Mouse (Mus musculus) spleen, postnatal 4 days (tissue): ENCODE results near the gene Ythdf2.

Experiments used
- DNase-seq, 2 experiments: peaks; one replicate each; pipeline ENCODE4 v3.0.0; 2022; ENCODE audit warnings: low spot score in 2 of 2

Ythdf2 gene

DNA sequence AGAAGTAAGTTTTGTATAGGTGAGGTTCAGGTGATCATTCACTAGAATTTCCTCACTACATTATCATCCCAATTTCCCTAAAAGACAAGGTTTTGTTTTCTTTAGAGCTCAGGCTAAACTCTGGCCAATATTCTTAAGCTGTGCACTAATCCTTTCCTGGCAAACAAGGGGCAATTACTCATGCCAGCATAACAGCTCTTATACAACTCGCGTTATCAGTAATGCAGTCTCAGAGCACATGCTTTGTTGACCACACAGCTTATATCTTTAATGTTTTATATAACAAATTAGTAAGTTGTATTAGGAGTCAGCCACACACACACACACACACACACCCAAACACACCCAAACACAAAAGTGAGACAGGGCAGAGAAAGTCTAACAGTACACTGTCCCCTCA is 1.8 kb downstream of the Ythdf2 start:
- DNase-seq: no peak

DNA sequence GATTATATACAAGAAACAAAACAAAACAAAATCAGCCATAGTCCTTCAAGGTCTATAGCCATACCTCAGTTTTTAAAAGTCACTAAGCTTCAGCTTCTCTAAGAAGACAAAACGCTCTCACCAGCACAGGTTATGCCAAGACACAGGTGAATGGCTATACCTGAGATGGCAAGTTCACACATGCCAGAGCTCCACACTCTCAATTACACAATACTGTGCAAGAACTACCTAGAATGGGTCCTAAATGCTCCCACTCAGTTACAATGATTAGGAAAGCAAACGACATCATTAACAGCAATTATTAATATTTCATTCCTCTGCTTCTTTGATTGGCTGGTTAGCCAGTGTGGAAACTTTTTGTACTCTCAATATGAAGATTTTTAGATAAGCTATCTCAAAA is 2.8 kb downstream of the Ythdf2 start:
- DNase-seq: no peak

DNA sequence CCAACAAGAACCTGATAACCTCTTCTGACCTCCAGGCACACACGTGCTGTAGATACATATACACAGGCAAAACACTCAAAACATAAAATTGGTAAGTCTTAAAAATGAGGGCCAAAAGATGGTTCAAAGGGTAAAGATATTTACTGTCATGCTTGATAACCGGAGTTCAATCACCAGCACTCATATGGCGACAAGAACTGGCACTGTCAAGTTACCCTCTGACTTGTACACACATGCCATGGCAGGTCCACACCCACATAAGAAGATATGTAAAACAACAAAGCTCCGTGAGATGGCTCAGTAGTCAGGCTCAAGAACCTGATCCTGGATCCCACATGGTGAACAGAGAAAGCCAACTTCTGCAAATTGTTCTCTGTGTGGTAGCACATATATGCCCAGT is 4.8 kb downstream of the Ythdf2 start:
- no peak for DNase-seq

DNA sequence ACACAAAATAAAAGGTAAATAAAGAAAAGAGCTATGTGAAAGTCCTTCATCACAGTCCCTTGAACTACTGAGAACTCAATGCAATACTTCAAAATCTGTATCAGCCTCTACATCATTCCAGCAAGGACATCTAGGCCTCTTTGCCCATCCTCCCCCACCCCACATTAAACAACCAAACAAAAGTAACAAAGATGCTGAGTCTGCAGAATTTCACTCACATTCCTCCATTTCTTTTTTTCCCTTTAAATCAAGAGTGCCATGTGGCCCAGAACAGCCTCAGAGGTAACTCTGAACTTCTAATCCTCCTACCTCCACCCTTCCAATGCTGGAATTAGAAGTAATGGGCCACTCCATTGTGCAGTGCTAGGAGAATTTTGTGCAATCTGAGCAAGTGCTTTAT is 13.3 kb downstream of the Ythdf2 start:
- DNase-seq: no peak

DNA sequence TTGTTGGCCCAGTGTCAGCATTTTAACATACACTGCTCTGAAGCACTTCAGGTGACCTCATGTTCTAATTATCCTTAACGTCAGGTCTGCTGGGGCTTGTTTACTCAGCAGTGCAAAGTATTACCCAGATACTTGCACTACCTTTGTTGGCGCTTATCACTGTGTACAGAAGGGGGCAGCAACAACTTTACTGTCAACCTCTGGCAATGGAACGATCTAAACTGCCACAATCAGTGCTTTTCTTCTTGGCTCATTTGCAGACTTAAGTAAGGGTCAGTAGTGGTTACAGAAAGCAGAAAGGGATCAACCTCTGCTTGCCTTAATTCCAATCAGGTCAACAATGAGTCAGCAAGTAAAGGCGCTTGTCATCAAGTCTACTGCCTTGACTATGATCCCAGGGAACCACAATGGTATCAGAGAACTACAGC is 13.8 kb downstream of the Ythdf2 start:
- peak in 1 of 2 experiments; percentile 37 for DNase-seq

DNA sequence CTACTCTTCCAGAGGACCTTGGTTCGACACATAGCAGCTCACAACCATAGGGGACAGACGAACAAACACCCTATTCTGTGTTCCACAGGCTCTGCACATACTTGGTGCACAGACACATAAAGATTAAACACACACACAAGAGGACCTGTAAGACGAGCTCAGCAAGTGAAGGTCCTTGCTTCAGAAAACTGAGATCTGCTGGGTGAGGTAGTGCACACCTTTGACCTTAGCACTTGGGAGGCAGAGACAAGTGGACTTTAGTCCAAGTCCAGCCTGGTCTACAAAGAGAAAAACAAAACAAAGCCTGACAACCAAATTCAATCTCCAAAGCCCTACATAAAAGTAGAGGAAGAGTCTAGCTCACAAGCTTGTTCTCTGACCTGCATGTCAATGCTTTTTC is 17.1 kb downstream of the Ythdf2 start:
- no peak for DNase-seq

DNA sequence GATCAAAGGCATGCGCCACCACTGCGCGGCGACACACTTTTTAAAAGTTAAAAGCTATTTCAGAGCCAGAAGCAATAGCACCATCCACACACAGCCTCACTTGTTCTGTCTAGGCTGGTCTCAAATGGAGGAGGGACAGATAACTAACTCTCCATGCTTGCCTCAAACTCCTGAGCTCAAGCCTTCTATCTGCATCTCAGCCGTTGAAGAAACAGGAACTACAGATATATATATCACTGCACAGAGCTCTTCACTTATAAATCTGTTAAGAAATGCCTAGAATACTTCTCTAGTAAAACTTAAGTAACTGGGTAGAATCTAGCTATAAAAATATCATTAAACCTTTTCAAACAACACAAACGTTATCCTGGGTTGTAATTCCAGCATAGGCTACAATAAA is 17.7 kb downstream of the Ythdf2 start:
- no peak for DNase-seq

DNA sequence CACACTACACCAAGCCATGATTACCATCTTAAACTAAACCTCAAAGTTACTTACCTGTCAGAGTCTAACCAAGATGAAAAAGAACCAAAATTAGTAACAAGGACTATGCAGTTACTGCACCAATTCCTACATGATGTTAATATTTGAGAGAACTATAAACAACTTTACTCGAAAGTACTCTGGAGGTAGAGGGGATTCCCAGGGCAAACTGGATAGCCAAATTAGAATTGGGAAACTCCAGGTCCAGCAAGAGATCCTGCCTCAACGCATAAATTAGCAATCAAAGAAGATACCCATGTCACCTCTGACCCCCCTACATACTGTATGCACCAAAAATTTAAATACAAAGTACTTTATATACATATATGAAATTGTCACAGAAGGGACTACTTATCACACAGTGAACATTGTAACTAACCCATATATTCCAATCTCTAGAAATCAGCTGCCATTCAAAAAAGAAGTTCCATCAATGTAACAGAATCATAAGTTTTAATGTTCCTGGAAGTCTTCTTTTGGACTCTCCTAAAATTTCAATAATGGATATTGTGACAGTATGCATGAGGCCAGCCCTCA is 24.2 kb downstream of the Ythdf2 start:
- no peak for DNase-seq

DNA sequence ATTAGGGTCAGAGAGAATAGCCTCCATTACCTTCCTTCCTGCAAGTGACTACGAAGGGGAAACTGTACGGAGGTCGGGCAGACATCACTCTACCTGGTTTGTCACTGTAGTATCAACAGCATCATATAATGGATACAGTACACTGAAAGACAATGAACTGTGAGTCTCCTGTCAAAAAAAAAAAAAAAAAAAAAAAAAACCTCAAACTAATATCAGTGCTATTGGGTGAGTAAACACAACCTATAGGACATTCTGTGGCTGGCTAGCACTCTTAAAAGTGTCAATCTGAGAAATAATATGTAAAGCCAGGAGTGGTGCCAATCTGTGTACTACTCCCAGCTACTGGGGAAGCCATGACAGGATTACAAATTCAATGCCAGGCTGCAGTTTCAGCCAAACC is 28.9 kb downstream of the Ythdf2 start:
- no peak for DNase-seq

DNA sequence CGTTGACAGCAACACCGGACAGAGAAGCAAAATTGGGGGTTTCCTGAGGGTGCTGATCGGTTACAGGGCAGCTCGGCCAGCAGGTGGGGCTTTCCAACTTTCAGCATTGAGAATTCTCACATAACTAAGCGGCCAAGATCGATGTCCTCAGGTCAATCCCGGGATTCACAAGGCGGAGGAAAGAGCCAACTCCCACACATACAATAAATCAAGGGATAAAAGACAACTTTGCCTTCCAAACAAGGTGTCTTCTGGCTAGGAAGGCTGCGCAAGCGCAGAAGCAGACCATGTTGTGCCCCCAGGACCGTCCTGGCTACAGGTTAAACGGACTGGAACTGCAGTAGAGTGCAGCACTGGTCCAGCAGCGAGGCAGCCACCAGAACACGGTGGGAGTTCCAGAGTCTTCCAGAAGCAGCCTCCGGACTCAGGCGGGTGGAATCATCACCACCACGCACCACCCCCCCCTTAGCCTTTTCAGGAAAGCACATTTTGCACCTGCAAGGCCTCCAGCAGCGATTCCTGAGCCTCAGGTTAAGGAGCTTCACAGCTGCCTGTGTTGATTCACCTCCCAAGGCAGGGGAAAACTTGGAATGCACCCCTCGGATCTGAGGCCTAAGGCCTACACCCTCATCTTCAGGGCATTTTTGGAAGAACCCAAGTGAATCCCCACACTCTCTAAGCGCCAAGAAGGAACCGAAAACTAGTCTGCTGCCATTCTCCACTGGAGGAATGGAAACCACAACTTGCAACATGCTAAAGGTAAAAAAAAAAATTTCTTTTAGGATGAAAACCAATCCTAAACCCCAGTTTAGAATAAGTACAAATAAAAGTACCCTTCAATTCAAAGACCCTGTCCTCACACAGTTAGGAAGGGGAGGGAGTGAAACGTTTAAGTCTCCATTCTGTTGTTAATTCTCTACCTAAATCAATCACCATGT is 30.1 kb downstream of the Ythdf2 start:
- DNase-seq: no peak

DNA sequence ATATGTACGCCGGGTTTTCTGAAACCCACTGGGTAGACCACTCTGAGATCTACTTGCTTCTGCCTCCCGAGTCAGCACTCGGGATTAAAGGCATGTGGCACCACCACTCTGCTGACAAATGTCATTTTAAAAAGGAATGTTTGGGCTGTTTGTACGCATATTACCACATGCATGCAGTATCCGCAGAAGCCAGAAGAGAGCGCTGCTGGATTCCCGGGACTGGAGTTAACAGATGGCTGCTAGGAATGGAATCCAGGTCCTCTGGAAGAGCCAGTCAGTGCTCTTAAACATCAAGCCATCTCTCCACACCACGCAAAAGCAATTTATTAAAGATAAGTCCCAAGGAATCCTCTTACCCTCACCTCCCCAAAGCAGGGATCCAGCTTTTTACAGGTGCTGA is 31.4 kb downstream of the Ythdf2 start:
- peak; percentile 38 to 77 for DNase-seq

DNA sequence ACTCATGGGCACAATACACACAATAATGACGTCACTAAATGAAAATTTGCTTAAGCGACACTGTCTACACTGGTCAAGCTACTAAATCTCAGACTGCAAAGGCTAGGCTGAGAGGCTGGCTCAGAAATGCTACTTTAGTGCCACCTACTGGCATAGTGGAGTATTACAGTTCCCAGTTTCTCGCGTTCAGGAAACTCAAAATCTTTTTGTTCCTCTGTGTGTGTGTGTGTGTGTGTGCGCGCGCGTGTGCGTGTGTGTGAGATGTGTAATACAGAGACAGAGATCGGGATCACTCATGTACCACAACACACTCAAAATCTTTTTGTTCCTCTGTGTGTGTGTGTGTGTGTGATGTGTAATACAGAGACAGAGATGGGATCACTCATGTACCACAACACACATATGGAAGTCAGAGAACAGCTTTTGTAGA is 33.5 kb downstream of the Ythdf2 start:
- peak; percentile 64 to 84 for DNase-seq

DNA sequence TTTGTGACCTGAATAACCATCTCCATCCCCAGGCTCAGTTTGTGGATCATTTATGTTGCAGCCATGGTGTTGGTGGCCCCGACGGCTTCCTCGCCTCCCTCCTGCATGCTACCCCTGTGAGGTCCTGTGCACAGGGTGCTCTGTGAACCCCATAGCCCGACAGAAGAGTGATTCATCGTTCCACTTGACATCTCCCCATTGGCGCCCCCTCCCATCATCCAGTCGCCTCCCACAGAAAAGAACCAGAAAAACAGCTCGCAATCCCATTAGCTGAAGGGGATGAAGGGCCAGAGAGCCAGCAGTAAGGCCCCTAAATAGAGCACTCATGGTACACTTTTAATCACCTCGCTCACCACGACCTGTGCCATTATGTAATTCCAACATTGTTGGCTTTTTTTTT is 35.6 kb downstream of the Ythdf2 start:
- peak in 1 of 2 experiments; percentile 51 for DNase-seq

DNA sequence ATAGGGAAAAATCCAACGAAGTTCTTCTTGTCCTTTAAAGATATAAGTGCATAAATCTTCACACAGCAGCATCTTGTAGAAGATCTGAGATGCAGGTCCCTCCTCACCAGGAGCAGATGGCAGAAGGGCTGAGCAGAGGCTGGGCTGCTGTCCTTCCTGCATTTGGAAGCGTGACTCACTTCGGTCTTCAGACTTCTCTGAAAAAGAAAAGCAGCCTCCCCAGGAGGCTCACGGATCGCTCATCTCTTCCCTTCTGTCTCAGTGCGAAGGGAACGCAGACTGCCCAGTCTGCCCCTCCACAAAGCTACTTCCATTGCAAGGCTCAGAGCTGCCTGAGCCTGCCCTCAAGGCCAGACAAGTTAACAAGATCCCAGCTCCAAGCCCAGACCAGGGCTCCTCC is 41.2 kb downstream of the Ythdf2 start:
- no peak for DNase-seq

DNA sequence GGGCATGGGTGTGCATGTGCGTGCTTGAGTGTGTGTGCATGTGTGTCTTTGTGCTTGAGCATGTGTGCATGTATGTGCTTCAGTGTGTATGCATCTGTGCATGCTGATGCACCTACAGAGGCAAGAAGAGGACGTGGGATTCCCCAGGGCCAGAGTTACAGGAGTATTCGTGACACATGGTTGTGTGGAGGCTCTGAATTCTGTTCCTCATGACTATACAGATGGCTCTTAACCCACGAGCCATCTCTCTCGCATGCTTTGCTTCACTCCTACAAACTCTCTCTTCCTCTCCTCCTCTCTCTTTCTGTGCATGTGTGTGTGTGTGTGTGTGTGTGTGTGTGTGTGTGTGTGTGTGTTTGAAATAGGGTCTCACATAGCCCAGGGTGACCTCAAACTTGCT is 42.3 kb downstream of the Ythdf2 start:
- no peak for DNase-seq

DNA sequence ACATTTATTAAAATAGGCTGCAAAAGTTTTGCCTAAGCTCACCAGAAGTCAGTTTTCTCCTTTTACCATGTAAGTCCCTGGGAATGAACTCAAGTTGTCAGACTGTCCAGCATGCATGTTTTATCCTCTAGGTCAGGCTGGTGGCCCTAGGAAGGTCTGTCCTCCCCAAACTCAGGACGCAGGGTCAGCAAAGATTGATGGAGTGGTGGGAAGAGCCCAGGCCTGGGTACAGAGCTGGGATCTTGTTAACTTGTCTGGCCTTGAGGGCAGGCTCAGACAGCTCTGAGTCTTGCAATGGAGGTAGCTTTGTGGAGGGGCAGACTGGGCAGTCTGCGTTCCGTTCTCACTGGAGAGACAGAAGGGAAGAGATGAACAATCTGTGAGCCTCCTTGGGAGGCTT is 42.8 kb downstream of the Ythdf2 start:
- DNase-seq: no peak

DNA sequence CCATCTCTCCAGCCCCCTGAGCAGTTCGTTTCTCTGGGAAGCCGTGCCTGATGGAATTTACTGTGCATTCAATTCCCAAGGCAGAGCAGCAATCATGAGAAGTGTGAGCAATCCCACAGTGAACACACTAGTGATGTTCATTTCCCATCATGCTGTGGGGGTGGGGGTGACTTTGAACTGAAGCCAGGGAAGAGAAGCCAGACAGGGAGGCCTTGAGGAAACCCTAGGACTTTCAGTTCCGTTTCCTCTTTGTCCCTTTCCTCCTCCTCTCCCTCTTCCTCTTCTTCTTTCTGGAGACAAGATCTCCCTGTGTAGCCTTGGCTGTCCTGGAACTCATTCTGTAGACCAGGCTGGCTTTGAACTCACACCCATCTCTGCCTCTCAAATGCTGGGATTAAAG is 44.7 kb downstream of the Ythdf2 start:
- no peak for DNase-seq

DNA sequence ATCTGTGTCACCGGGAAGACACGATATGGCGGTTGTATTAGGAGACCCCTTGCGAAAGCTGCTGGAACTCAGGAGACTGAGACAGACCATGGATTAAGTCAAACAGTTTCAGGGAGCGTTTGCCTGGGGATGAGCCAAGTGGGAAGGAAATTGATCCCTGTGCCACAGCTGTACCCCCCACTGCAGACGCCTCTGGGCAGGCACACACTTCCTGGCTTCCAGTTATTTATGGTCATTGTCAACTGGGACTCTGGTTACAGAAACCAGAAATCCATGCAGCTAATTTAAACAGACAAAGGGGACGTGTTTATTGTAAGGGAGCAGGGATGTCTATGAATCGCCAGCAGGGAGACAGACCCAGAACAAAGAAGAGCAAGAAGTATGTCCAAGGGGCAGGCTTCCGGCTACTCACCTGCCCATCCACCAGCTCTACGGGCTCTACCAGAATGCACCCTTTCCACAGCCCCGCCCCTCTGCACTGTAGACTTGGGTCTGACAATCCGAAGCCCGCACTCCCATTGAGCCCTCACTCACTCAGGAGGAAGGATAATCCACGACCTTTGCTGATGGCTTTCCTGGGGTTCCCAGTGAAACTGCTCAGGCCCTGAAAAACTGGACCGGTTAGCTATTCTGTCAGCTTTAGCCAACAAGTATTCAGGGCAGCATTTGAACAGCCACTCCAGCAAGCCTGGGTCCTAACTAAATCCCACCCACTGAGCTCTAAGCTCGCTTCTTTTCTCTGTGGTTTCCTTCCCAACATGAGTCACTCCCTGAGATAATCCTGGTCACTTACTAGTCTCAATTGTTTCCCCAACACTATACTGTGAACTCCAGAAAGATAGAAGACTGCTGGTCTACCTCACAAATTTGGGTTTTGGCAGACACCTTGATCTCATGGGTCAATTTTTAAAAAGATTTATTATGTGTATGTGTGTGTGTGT is 45.5 kb downstream of the Ythdf2 start:
- DNase-seq: no peak

DNA sequence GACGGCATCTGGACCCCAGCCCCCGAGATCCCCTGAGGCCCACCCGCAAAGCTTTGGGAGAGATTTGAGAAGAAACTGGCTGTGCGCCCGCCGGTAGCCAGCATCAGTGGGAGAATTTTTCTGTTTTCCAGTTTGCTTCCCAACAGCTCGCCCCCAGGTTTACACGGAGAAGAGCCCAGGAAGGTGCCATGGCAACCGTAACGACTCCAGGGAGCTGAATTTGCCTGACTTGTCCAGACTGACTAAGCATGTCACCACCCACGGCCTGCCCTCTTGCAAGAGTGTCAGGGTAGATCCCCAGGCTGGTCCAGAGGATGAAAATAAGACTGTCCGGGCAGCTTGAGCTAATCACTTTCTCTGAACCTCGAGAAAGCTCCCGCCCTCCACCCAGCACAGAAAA is 46.4 kb downstream of the Ythdf2 start:
- DNase-seq: no peak

DNA sequence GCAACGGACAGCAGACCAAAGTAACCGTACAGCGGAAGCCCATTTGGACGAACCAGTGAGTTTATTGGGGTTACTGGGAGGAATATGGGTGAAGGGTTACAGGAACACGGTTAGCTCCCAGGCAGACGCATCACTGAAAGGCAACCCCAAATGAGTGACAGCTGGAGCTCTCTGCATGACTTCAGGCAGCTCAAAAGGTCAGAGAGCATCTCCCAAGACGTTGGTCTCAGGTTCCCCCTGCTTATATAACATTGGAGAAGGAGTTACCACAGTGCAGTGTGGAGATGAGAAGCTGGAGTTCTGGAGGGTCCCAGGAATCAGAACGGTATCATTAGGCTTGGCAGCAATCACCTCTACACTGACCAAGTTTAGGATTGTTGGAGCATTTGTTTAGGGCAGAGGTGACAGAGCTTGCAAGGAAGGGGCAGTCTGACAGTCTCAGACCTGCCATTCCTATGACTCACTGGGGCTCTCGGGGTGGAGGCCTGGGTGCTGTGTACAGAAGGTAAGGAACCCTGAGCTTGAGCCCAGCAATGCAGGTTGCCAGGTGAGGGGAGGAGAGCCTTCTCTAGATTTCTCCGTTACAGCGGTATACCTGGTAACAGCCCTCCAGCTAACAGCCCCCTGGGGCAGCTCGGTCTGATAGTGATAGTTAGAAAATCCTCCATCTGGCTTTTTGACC is 55.0 kb downstream of the Ythdf2 start:
- no peak for DNase-seq

DNA sequence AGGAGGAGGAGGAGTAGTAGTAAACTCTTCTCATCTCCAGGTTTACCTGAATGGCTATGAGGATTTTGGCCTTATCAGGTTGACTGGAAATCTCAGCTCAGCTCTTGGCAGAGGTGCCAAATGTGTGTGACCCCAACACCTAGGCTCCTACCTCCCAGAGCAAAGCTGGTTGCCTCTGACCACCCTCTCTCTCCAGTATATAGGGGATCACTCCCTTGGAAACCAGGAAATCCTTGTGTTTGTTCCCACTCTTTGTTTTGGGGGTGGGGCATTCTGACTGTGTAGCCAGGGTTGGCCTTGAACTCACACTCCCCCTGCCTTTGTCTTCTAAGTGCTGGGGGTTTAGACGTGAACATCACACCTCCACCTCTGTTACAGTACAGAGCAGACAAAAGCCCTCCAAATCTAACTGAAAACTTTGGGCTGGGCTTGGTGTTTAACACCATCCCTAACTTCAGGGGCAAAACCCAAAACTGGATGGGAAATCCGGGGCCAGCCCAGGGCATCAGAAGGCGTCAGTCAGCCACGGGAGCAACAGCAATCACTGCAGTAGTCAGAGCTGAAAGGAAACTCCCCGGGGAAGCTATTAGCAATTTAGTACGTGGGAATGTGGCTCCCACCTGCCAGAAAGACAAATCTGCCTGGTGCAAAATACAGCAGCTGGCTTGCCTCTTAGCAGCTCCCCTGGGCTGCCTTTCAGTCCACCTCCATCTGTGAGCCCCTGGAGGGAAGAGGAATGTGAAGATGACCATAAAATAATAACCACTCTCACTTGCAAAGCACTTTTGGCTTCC is 57.0 kb downstream of the Ythdf2 start:
- no peak for DNase-seq
